9 mouse cellular contexts compared by ENCODE assay signal in the genomic region with DNA sequence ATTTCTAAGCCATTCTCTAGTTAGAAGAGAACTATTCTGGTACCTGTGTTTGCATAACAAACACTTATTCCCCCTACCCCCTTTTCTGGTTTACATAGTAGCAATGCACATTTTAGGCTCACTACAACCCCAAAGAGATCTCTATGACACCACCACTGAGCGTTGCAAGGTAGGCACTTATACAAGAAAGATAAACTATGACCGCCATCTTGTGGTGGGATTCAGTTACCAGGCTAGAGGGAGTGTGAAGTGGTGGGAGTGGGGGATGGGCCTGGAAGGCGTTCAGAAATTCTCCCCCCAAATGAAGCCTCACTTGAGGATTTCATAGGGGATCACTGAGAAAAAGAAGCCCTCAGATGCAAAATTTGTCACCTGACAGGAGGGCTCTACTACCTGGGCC.
DNase-seq lines count a peak whose midpoint lies in the region; ATAC-seq and TF ChIP-seq lines count a peak whose summit lies in the region.
"Had no signal": no experiment of that assay in that cellular context is flagged by ENCODE, and none has a peak within 500 bp of the region (broad histone marks: within the 10 kb centered on the region; RNA-seq: fewer than 3 reads in every experiment).

No protein-coding gene starts in this region.

- no peak for ATAC-seq in midbrain, postnatal 0 days (ENCODE audit: low FRiP score)

- H3K9me3 ChIP-seq in midbrain, postnatal 0 days (ENCODE audit: low read length) = no peaks in the 10 kb centered on the region
- H3K9me3 ChIP-seq: heart, embryonic 13.5 days had no signal

- H3K36me3 ChIP-seq in midbrain, postnatal 0 days (ENCODE audit: insufficient read depth, low read length) = no peaks in the 10 kb centered on the region
- H3K36me3 ChIP-seq: heart, embryonic 13.5 days had no signal

- no peaks in the 10 kb centered on the region for H3K4me1 ChIP-seq in midbrain, postnatal 0 days (ENCODE audit: insufficient read depth, low read length)

- no peaks in the 10 kb centered on the region for H3K27me3 ChIP-seq in midbrain, postnatal 0 days (ENCODE audit: insufficient read depth, low read length)
- H3K27me3 ChIP-seq: heart, embryonic 13.5 days had no signal

- 20% methylated on average over 3 of the region's 3 CpGs for WGBS in midbrain, postnatal 0 days

- peak; percentile 5 to 19 for DNase-seq in frontal cortex, postnatal 36 days (ENCODE audit: low spot score in 2 of 2)
- no peak for DNase-seq in frontal cortex, postnatal 14 days (ENCODE audit: low spot score in 2 of 2)
- DNase-seq in right cerebral cortex, adult 18-20 months = peak; percentile 12
- no peak for DNase-seq in right cerebral cortex, postnatal 25 days
- peak; percentile 8 to 19 for DNase-seq in layer of hippocampus, postnatal 10 days (ENCODE audit: low spot score in 2 of 2)
- DNase-seq in midbrain, postnatal 0 days (ENCODE audit: low spot score) = peak; percentile 51
- no peak for DNase-seq in urinary bladder, postnatal 4 days (ENCODE audit: low spot score in 2 of 2)
- no peak for DNase-seq in cerebellum, adult 8-10 months

- H3K27ac ChIP-seq in midbrain, postnatal 0 days (ENCODE audit: low read depth, low read length) = no peak overlapping the region
- H3K27ac ChIP-seq: heart, embryonic 13.5 days had no signal

- peak; percentile 52 for TF ChIP-seq CTCF in midbrain, postnatal 0 days (IDR thresholded peaks at IDR 0.05)

- no peak overlapping the region for H3K4me2 ChIP-seq in midbrain, postnatal 0 days (ENCODE audit: low read depth, low read length, poor library complexity, severe bottlenecking)
- H3K4me2 ChIP-seq: heart, embryonic 13.5 days had no signal

- no peak overlapping the region for H3K9ac ChIP-seq in midbrain, postnatal 0 days (replicated peaks; ENCODE audit: low read length, poor library complexity, severe bottlenecking)
- H3K9ac ChIP-seq: heart, embryonic 13.5 days had no signal

- no peak overlapping the region for H3K4me3 ChIP-seq in midbrain, postnatal 0 days (ENCODE audit: low read depth, low read length)
- H3K4me3 ChIP-seq: heart, embryonic 13.5 days had no signal

Comparison
In these comparisons a context has a peak if more than half of its experiments do, and no peak if none do; other contexts are left out.
1. DNase-seq: peak in frontal cortex, postnatal 36 days (2 of 2), right cerebral cortex, adult 18-20 months (single experiment), layer of hippocampus, postnatal 10 days (2 of 2) and midbrain, postnatal 0 days (single experiment); none in frontal cortex, postnatal 14 days (0 of 2), right cerebral cortex, postnatal 25 days (single experiment), urinary bladder, postnatal 4 days (0 of 2) and cerebellum, adult 8-10 months (single experiment).